ENCODE assay signal across 26 mouse cellular contexts in genomic region chr4:146516474-146516873, GRCm38 (mm10). TPM values are rescaled to one million over a fixed set of nuclear protein-coding genes. Genes with fewer than 3 reads are reported as not detected.
"Had no signal": no experiment of that assay in that cellular context is flagged by ENCODE, and none has a peak within 500 bp of the region (broad histone marks: within the 10 kb centered on the region; RNA-seq: fewer than 3 reads in every experiment).

No protein-coding gene starts in this region.

- H3K27ac ChIP-seq: gastrocnemius, adult 2 months; heart, embryonic 10.5 days; hindbrain, embryonic 13.5 days; hindbrain, embryonic 15.5 days; hindbrain, postnatal 0 days; kidney, embryonic 15.5 days; limb, embryonic 13.5 days; limb, embryonic 15.5 days; liver, embryonic 12.5 days had no signal

- ATAC-seq: hindbrain, postnatal 0 days; intestine, embryonic 16.5 days; liver, embryonic 12.5 days had no signal

- H3K9ac ChIP-seq: heart, embryonic 12.5 days; hindbrain, embryonic 13.5 days; hindbrain, embryonic 15.5 days; kidney, embryonic 15.5 days; limb, embryonic 13.5 days; limb, embryonic 15.5 days; liver, embryonic 12.5 days had no signal

- H3K4me1 ChIP-seq: heart, embryonic 10.5 days; heart, embryonic 12.5 days; hindbrain, embryonic 13.5 days; hindbrain, embryonic 15.5 days; kidney, embryonic 15.5 days; limb, embryonic 13.5 days; limb, embryonic 15.5 days; liver, embryonic 12.5 days had no signal

- DNase-seq: gastrocnemius, adult 2 months; gastrocnemius, postnatal 10 days; gastrocnemius, postnatal 25 days; heart, adult 18-20 months; heart, postnatal 14 days; heart, postnatal 36 days; kidney, adult 11 months; kidney, adult 2 months; kidney, adult 9 months; kidney, postnatal 10 days; kidney, postnatal 25 days; layer of hippocampus, adult 9-11 months; layer of hippocampus, postnatal 36 days; left cerebral cortex, postnatal 4 days had no signal

- H3K36me3 ChIP-seq: heart, embryonic 10.5 days; heart, embryonic 12.5 days; hindbrain, embryonic 13.5 days; hindbrain, embryonic 15.5 days; kidney, embryonic 15.5 days; limb, embryonic 13.5 days; limb, embryonic 15.5 days; liver, embryonic 12.5 days had no signal

- H3K4me2 ChIP-seq: heart, embryonic 12.5 days; hindbrain, embryonic 13.5 days; hindbrain, embryonic 15.5 days; kidney, embryonic 15.5 days; limb, embryonic 13.5 days; limb, embryonic 15.5 days; liver, embryonic 12.5 days had no signal

- H3K27me3 ChIP-seq: heart, embryonic 12.5 days; hindbrain, embryonic 13.5 days; hindbrain, embryonic 15.5 days; kidney, embryonic 15.5 days; limb, embryonic 13.5 days; limb, embryonic 15.5 days; liver, embryonic 12.5 days had no signal

- H3K4me3 ChIP-seq: gastrocnemius, adult 2 months; heart, embryonic 10.5 days; heart, embryonic 12.5 days; hindbrain, embryonic 13.5 days; hindbrain, embryonic 15.5 days; kidney, embryonic 15.5 days; limb, embryonic 13.5 days; limb, embryonic 15.5 days; liver, embryonic 12.5 days had no signal

RNA-seq across cellular contexts. Expression of gene Zfp981, which starts 14.6 kb away (rescaled TPM):
- polyA plus RNA-seq: heart, embryonic 12.5 days; intestine, embryonic 16.5 days; kidney, adult 2 months; large intestine, adult 2 months; liver, adult 2 months had no signal
